Mouse (Mus musculus): ENCODE data around the gene Cfl1. TPM values are rescaled to one million over a fixed set of nuclear protein-coding genes. Genes with fewer than 3 reads are reported as not detected.

The Cfl1 gene
- total and polyA plus RNA-seq, 3 experiments = 160 to 194 (median 169) TPM

- H3K36me3 ChIP-seq (ENCODE audit: control insufficient read depth, insufficient read depth, low read length) = no peaks in the 10 kb centered on the region
- TF ChIP-seq EP300 (IDR thresholded peaks at IDR 0.05; ENCODE audit: insufficient read depth, low read depth, low read length) (no peak), CTCF (IDR thresholded peaks at IDR 0.05) (no peak), POLR2A (IDR thresholded peaks at IDR 0.05; ENCODE audit: insufficient read depth, low read depth, low read length) (no peak)
- peaks cover 2% of the 10 kb centered on the region for H3K4me1 ChIP-seq (ENCODE audit: control insufficient read depth, insufficient read depth, low read length)
- intact Hi-C loops (cut with DNase I) = no loop called here
- H3K27me3 ChIP-seq (ENCODE audit: control insufficient read depth, insufficient read depth, low read length) = peaks cover 6% of the 10 kb centered on the region; the same call in 1 of the 2 replicates
- 5% methylated on average over 36 of the region's 36 CpGs for WGBS
- H3K27ac ChIP-seq = no peak overlapping the region
- peak; percentile 40 to 50 for DNase-seq
- H3K79me2 ChIP-seq (replicated peaks; ENCODE audit: control insufficient read depth, insufficient read depth, low read length) = no peaks in the 10 kb centered on the region
- peak overlapping the region; percentile 54; the same call in 1 of the 2 replicates for H3K4me3 ChIP-seq
- H3K9ac ChIP-seq (ENCODE audit: low read depth, low read length) = no peak overlapping the region
Measured at GRCm38 (mm10) chr19:5448354-5449150, 41.7 kb upstream of the Cfl1 start.

- 74% methylated on average over 3 of the region's 3 CpGs for WGBS
- TF ChIP-seq CTCF (IDR thresholded peaks at IDR 0.05) (no peak), EP300 (IDR thresholded peaks at IDR 0.05; ENCODE audit: insufficient read depth, low read depth, low read length) (no peak), POLR2A (IDR thresholded peaks at IDR 0.05; ENCODE audit: insufficient read depth, low read depth, low read length) (no peak)
- no peak overlapping the region for H3K9ac ChIP-seq (ENCODE audit: low read depth, low read length)
Measured at GRCm38 (mm10) chr19:5449673-5450072, 40.6 kb upstream of the Cfl1 start.

GRCm38 (mm10) chr19:5451766-5452165 is 38.5 kb upstream of the Cfl1 start:
- intact Hi-C loops (cut with DNase I) = no loop called here
- Histone ChIP-seq H3K79me2 (replicated peaks; ENCODE audit: control insufficient read depth, insufficient read depth, low read length) (peaks cover 6% of the 10 kb centered on the region), H3K36me3 (ENCODE audit: control insufficient read depth, insufficient read depth, low read length) (peaks cover 12% of the 10 kb centered on the region), H3K4me3 (no peak overlapping the region), H3K4me1 (ENCODE audit: control insufficient read depth, insufficient read depth, low read length) (peaks cover 4% of the 10 kb centered on the region), H3K27ac (no peak overlapping the region), H3K27me3 (ENCODE audit: control insufficient read depth, insufficient read depth, low read length) (peaks cover 6% of the 10 kb centered on the region; the same call in 1 of the 2 replicates), H3K9ac (ENCODE audit: low read depth, low read length) (no peak overlapping the region)
- TF ChIP-seq CTCF (IDR thresholded peaks at IDR 0.05) (no peak), POLR2A (IDR thresholded peaks at IDR 0.05; ENCODE audit: insufficient read depth, low read depth, low read length) (0 out of 2 replicates have a peak, but pooled peaks have one; percentile 35)
- 53% methylated on average over 6 of the region's 6 CpGs for WGBS
- no peak for DNase-seq

More at GRCm38 (mm10) chr19:5449673-5450072, 40.6 kb upstream of the Cfl1 start:
- Histone ChIP-seq H3K4me1 (ENCODE audit: control insufficient read depth, insufficient read depth, low read length) (peaks cover 2% of the 10 kb centered on the region), H3K4me3 (no peak overlapping the region), H3K79me2 (replicated peaks; ENCODE audit: control insufficient read depth, insufficient read depth, low read length) (no peaks in the 10 kb centered on the region), H3K36me3 (ENCODE audit: control insufficient read depth, insufficient read depth, low read length) (peaks cover 5% of the 10 kb centered on the region; the same call in 1 of the 2 replicates), H3K27me3 (ENCODE audit: control insufficient read depth, insufficient read depth, low read length) (peaks cover 6% of the 10 kb centered on the region; the same call in 1 of the 2 replicates), H3K27ac (no peak overlapping the region)
- no peak for DNase-seq
- intact Hi-C loops (cut with DNase I) = no loop called here

- Histone ChIP-seq H3K27me3 (ENCODE audit: control insufficient read depth, insufficient read depth, low read length) (no peaks in the 10 kb centered on the region), H3K9ac (ENCODE audit: low read depth, low read length) (peak overlapping the region; percentile 7; the same call in 1 of the 2 replicates), H3K36me3 (ENCODE audit: control insufficient read depth, insufficient read depth, low read length) (peaks cover 12% of the 10 kb centered on the region), H3K79me2 (replicated peaks; ENCODE audit: control insufficient read depth, insufficient read depth, low read length) (peaks cover 6% of the 10 kb centered on the region), H3K4me1 (ENCODE audit: control insufficient read depth, insufficient read depth, low read length) (peaks cover 6% of the 10 kb centered on the region), H3K27ac (peak overlapping the region; percentile 99), H3K4me3 (peak overlapping the region; percentile 64)
- DNase-seq = no peak
- intact Hi-C loops (cut with DNase I) = loop anchor here (2.0 kb wide), 1 partner anchor 22 kb away; no protein-coding TSS in a partner anchor
- TF ChIP-seq EP300 (IDR thresholded peaks at IDR 0.05; ENCODE audit: insufficient read depth, low read depth, low read length) (no peak), POLR2A (IDR thresholded peaks at IDR 0.05; ENCODE audit: insufficient read depth, low read depth, low read length) (no peak), CTCF (IDR thresholded peaks at IDR 0.05) (no peak)
- WGBS = 65% methylated on average over 12 of the region's 12 CpGs
Measured at GRCm38 (mm10) chr19:5455037-5455436, 35.2 kb upstream of the Cfl1 start.

GRCm38 (mm10) chr19:5455568-5455967 is 34.7 kb upstream of the Cfl1 start:
- Histone ChIP-seq H3K79me2 (replicated peaks; ENCODE audit: control insufficient read depth, insufficient read depth, low read length) (peaks cover 6% of the 10 kb centered on the region), H3K36me3 (ENCODE audit: control insufficient read depth, insufficient read depth, low read length) (peaks cover 12% of the 10 kb centered on the region)

More at GRCm38 (mm10) chr19:5455568-5455967, 34.7 kb upstream of the Cfl1 start:
- H3K9ac ChIP-seq (ENCODE audit: low read depth, low read length) = peak overlapping the region; percentile 97
- 42% methylated on average over 8 of the region's 8 CpGs for WGBS
- no peak for DNase-seq
- H3K27me3 ChIP-seq (ENCODE audit: control insufficient read depth, insufficient read depth, low read length) = no peaks in the 10 kb centered on the region
- peak overlapping the region; percentile 64 for H3K4me3 ChIP-seq
- TF ChIP-seq EP300 (IDR thresholded peaks at IDR 0.05; ENCODE audit: insufficient read depth, low read depth, low read length) (no peak), CTCF (IDR thresholded peaks at IDR 0.05) (no peak), POLR2A (IDR thresholded peaks at IDR 0.05; ENCODE audit: insufficient read depth, low read depth, low read length) (no peak)
- intact Hi-C loops (cut with DNase I) = loop anchor here (2.0 kb wide), 1 partner anchor 23 kb away; no protein-coding TSS in a partner anchor
- H3K4me1 ChIP-seq (ENCODE audit: control insufficient read depth, insufficient read depth, low read length) = peaks cover 6% of the 10 kb centered on the region
- H3K27ac ChIP-seq = peak overlapping the region; percentile 99

All from heart, adult 2 months (tissue).